Mouse (Mus musculus): ENCODE results near the gene Serpina3m.
"Not testable (repeated sequence)": the region's sequence is repeated elsewhere in the genome, so short reads cannot be mapped to it uniquely, and the experiment has no call there.

The Serpina3m gene

GRCm38 (mm10) chr12:104338226-104338625 is at the start of gene Serpina3m, which contains the start of gene Serpina3k:
TSS of gene Serpina3m (plus strand) at chr12:104338486.
TSS of gene Serpina3k (plus strand) at chr12:104338486.
- DNase-seq (ENCODE audit: low read depth, low spot score): not testable (repeated sequence)

- DNase-seq (ENCODE audit: low read depth, low spot score): no peak
These were observed 48.4 kb upstream of the Serpina3m start for GRCm38 (mm10) chr12:104289872-104290271.

- DNase-seq (ENCODE audit: low read depth, low spot score): no peak
These were observed 44.3 kb upstream of the Serpina3m start for GRCm38 (mm10) chr12:104293963-104294362.

- DNase-seq (ENCODE audit: low read depth, low spot score): no peak
These were observed 40.2 kb upstream of the Serpina3m start for GRCm38 (mm10) chr12:104298049-104298448.

GRCm38 (mm10) chr12:104305991-104306390 is 32.3 kb upstream of the Serpina3m start:
- no peak for DNase-seq (ENCODE audit: low read depth, low spot score)

- no peak for DNase-seq (ENCODE audit: low read depth, low spot score)
These were observed 24.0 kb upstream of the Serpina3m start, which contains the start of gene Serpina3j for GRCm38 (mm10) chr12:104314253-104314652. TSS of gene Serpina3j (plus strand) at chr12:104314553.

- no peak for DNase-seq (ENCODE audit: low read depth, low spot score)
These were observed 15.8 kb upstream of the Serpina3m start for GRCm38 (mm10) chr12:104322454-104322853.

GRCm38 (mm10) chr12:104331701-104332100 is 6.6 kb upstream of the Serpina3m start:
- DNase-seq (ENCODE audit: low read depth, low spot score): no peak

- DNase-seq (ENCODE audit: low read depth, low spot score): not testable (repeated sequence)
These were observed 1.4 kb upstream of the Serpina3m start for GRCm38 (mm10) chr12:104336873-104337272.

- DNase-seq (ENCODE audit: low read depth, low spot score): no peak
These were observed 419 bp downstream of the Serpina3m start for GRCm38 (mm10) chr12:104338705-104339104.

GRCm38 (mm10) chr12:104342489-104342888 is 4.2 kb downstream of the Serpina3m start:
- not testable (repeated sequence) for DNase-seq (ENCODE audit: low read depth, low spot score)

- no peak for DNase-seq (ENCODE audit: low read depth, low spot score)
These were observed 6.9 kb downstream of the Serpina3m start for GRCm38 (mm10) chr12:104345181-104345580.

- DNase-seq (ENCODE audit: low read depth, low spot score): no peak
These were observed 7.4 kb downstream of the Serpina3m start for GRCm38 (mm10) chr12:104345707-104346106.

GRCm38 (mm10) chr12:104347091-104347490 is 8.8 kb downstream of the Serpina3m start:
- DNase-seq (ENCODE audit: low read depth, low spot score): no peak

- not testable (repeated sequence) for DNase-seq (ENCODE audit: low read depth, low spot score)
These were observed 13.5 kb downstream of the Serpina3m start for GRCm38 (mm10) chr12:104351812-104352211.

- no peak for DNase-seq (ENCODE audit: low read depth, low spot score)
These were observed 17.7 kb downstream of the Serpina3m start for GRCm38 (mm10) chr12:104356006-104356405.

GRCm38 (mm10) chr12:104369986-104370385 is 31.7 kb downstream of the Serpina3m start:
- DNase-seq (ENCODE audit: low read depth, low spot score): no peak

GRCm38 (mm10) chr12:104377179-104377578 is 38.9 kb downstream of the Serpina3m start:
- DNase-seq (ENCODE audit: low read depth, low spot score): not testable (repeated sequence)

- not testable (repeated sequence) for DNase-seq (ENCODE audit: low read depth, low spot score)
These were observed 40.1 kb downstream of the Serpina3m start for GRCm38 (mm10) chr12:104378351-104378750.

- not testable (repeated sequence) for DNase-seq (ENCODE audit: low read depth, low spot score)
These were observed 40.5 kb downstream of the Serpina3m start for GRCm38 (mm10) chr12:104378815-104379214.

- DNase-seq (ENCODE audit: low read depth, low spot score): no peak
These were observed 41.6 kb downstream of the Serpina3m start for GRCm38 (mm10) chr12:104379856-104380255.

- not testable (repeated sequence) for DNase-seq (ENCODE audit: low read depth, low spot score)
These were observed 42.9 kb downstream of the Serpina3m start for GRCm38 (mm10) chr12:104381071-104381604.

GRCm38 (mm10) chr12:104385987-104386386 is 47.7 kb downstream of the Serpina3m start:
- DNase-seq (ENCODE audit: low read depth, low spot score): not testable (repeated sequence)

- DNase-seq (ENCODE audit: low read depth, low spot score): not testable (repeated sequence)
These were observed 48.6 kb downstream of the Serpina3m start for GRCm38 (mm10) chr12:104386878-104387277.

All from brain, embryonic 18.5 days (tissue).